Mouse (Mus musculus): ENCODE results near the gene Ccdc187.

Gene Ccdc187

GRCm38 (mm10) chr2:26315925-26316311 is 21.6 kb upstream of the Ccdc187 start:
- peak; percentile 81 to 85 for DNase-seq

- peak; percentile 78 to 86 for DNase-seq
Measured at GRCm38 (mm10) chr2:26315072-26315924, 20.9 kb upstream of the Ccdc187 start, which contains the start of gene Gpsm1. Gene Gpsm1 (plus strand): TSS chr2:26315515.

GRCm38 (mm10) chr2:26314281-26315071 is 20.1 kb upstream of the Ccdc187 start:
- peak; percentile 82 to 85 for DNase-seq

DNA sequence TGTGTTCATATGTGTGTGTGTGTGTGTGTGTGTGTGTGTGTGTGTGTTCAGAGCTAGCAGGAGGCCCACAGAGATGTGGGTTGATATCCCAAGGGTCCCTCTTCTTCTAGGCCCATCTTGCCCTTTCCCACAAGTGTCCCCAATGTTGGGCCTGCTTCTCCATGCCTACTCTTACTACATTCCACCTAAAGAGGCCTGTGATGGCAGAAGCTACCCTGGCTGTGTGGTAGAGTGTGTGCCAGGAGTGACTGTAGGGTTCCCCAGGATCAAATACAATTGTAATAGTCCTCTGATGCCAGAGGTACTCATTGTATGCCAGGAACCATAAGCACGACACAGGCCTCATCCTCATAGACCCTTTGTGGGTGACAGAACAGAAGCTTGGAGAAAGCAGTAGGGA is 19.0 kb upstream of the Ccdc187 start:
- DNase-seq: no peak

GRCm38 (mm10) chr2:26312812-26313211 is 18.5 kb upstream of the Ccdc187 start:
- peak; percentile 47 to 57 for DNase-seq

- no peak for DNase-seq
Measured at GRCm38 (mm10) chr2:26311936-26312335, 17.6 kb upstream of the Ccdc187 start.

GRCm38 (mm10) chr2:26309739-26310138 is 15.4 kb upstream of the Ccdc187 start:
- no peak for DNase-seq

- DNase-seq: no peak
Measured at GRCm38 (mm10) chr2:26306702-26307101, 12.3 kb upstream of the Ccdc187 start.

DNA sequence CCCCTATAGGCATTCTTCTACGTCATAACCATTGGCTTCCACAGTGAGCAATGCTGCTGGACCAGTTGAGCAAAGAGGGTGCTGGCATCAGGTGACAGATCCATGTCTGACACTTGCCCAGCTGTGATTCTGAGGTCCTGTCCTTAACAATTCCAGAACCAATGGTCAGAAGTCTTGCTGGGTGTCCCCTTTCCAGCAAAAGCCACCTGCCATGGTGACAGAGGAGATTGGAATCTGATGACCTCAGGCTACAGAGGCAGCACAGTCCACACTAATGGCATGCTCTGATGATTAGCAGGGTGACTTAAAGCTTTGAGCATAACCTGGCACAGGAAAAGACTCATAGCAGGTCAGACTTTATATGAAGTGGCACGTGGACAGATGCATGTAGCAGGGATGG is 11.2 kb upstream of the Ccdc187 start:
- DNase-seq: no peak

- DNase-seq: no peak
Measured at GRCm38 (mm10) chr2:26304711-26305110, 10.4 kb upstream of the Ccdc187 start.

DNA sequence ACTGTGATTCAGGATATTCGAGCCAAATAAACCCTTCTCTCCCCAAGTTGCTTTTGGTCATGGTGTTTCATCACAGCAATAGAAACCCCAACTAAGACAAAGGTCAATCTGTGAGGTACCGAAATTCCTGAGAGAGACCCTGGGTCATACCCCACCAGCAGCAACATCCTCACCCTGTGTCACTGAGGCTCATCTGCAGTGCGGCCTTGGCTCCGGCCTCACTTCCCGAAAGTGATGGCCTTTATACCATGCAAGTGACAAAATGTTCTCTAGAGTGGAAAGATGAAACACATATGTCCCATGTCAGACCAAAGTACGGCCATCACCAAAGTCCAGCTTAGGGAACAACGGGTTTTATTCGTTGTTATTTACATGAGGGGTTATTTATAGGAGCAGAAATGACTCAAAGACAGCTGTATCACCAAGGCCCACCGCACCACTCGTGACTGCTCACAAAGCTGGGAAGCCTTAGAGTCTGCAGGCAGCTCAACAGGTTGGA is 7.7 kb upstream of the Ccdc187 start:
- no peak for DNase-seq

DNA sequence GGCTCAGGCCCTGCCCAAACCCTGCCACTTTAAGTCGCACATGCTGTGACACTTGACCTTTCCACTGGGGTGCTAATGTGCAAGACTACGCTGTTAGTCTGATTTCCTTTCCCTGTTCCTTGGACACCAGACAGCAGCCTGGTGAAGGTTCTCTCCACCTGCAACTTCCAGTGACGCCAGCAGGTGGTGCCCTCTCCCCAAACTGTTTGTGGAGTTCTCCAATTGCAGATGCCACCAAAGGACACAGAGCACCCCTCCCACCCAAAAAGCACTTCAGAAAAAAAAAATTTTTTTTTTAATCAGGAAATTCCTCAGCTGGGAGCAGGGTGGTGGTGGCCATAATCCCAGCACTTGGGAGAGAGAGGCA is 6.4 kb upstream of the Ccdc187 start:
- peak; percentile 94 to 96 for DNase-seq

- DNase-seq: peak; percentile 32 to 48
Measured at GRCm38 (mm10) chr2:26300161-26300807, 5.9 kb upstream of the Ccdc187 start.

GRCm38 (mm10) chr2:26299336-26299735 is 5.0 kb upstream of the Ccdc187 start:
- peak; percentile 61 to 62 for DNase-seq

GRCm38 (mm10) chr2:26298856-26299230 is 4.5 kb upstream of the Ccdc187 start:
- peak in 1 of 2 experiments; percentile 29 for DNase-seq

DNA sequence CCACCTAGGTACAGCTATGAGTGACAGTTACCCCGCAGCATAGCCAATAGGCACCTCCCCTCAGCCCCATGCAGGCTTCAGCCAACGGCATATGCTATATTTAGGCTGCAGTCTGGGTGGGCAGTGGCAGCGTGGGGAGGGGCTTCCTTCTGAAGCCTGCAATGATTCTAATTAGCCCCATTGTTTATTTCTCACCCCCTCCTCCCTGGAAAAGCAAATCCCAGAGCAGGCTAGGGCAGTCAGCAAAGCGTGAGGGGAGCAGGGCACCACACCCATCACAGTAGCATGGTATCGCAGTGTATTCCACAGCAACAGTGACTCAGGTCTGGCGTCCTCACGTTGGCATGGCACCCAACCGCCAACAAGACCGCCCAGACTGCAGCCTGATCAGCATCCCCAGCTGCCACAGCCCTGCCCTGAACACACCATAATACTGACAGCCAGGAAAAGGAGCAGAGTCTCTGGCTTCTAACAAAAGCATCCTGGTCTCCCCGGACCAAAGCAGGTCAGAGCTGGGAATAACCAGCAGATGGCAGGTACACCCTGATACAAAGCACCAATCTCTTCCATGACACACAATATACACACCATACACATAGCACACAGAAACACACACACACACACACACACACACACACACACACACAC is 4.0 kb upstream of the Ccdc187 start:
- DNase-seq: peak; percentile 49 to 55

DNA sequence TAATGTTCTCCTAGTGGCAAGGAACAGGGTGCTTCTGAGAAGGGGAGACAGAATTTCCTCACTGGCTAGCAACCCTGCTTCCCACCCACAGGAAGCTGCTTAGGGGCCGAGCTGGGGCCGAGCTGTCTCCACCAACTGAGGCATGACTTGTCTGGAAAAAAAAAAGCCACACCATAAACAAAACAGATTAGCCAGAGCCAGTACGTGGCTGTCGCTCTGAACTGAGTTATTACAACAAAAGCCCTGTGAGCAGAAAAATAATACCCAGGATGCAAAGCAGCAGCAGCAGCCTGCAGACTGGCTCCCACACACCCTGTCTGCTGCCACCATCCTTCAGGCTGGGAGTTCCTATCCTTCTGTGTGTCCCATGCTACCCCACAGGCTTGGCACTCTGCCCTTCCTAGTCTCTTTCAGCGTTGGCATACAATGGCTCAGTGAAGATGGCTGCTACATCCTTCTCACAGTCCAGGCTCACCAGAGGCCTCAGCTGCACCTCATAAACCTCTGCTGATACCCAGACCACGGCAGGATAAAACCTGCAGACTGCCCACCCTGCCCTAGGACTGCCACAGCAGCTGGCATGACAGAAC is 2.3 kb upstream of the Ccdc187 start:
- DNase-seq: peak in 1 of 2 experiments; percentile 35

GRCm38 (mm10) chr2:26290133-26290532 is 4.2 kb downstream of the Ccdc187 start:
- no peak for DNase-seq

DNA sequence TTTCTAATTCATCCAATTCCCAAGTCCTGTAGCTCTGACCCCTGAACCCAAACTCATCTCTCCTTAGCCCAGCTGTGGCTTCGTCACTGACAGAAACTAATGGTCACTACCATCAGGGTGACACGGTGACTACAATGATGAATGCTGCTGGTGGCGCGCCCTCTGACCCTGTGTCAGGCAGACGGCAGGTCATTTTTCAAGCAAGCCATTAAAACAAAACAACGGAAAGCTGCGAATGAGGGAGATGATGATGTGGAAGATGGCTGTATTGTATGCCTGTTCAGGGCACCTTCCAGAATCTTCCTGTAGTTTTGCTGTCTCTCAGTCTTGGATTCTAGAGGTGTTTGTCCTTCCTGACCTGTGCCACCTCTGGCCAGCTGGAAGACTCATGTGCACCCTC is 8.0 kb downstream of the Ccdc187 start:
- no peak for DNase-seq

DNA sequence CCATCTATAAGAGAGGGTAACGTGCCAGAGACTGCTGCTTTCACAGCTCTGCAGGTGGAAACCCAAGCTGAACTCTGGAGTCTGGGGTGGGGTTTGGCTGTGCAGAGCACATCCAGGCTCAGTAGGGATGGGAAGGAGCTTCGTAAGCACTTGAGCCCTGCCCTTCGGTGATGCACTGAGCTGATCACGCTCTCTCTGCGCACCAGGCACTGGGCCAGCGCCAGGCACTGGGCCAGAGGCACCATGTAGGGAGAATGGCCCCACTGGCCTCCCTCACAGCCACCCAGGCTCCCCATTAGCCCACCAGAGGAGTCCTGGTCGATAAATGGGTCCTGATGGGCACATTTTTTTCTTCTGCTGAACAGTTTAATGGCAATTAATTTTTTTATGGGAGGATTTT is 8.6 kb downstream of the Ccdc187 start:
- peak; percentile 52 to 58 for DNase-seq

DNA sequence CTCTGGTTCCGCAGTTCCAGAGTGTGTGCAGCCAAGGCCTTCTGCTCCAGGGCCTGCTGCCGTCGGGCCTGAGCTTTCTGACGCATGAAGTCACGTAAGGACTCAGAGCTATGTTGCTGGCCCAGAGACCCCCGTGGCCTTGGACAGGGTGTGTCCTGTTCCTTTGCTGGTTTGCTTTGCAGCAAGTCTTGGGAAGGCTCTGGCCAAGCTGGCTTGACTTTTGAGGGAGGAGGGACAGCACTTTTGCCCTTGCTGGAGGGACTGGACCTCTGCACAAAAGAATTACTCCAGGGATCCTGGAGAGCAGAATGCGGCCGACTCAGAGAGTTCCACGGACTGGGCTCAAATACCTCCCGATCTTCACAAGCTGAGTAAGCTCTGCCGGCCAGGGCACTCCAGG is 13.8 kb downstream of the Ccdc187 start:
- no peak for DNase-seq

DNA sequence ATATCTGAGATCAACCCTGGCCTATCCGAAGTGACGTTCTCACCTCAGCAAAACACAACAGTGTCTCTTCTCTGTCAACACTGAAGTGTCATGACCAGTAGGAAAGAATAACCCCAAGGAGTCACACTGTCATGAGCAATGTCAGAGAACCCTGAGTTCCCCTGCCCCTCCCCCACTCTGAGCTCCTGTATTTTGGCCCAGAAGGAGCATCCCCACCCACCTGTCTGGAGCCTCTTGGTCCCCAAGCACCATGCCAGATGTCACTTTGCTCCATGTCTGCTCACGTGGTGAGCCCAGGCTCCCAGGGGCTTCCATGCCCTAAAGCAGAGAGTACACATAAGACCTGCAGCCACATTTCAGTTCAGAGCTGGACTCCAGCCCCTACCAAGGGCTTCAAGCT is 14.6 kb downstream of the Ccdc187 start:
- DNase-seq: no peak
